Mouse (Mus musculus) embryonic fibroblast, embryonic 13.5 days (primary cell): ENCODE measurements at regions not wholly inside any gene's neighbourhood (a gene's known extent, or its start where the extent isn't known, plus 50 kb on each side); places are given as distances from the start of the nearest gene placed in this dataset.

Source experiments
- H3K27ac ChIP-seq: 2 replicates; pipeline ENCODE4 v1.5.1; 2012; ENCODE audit warnings: low read length, control low read depth, inconsistent platforms; ENCODE audit not compliant: insufficient read depth
- H3K4me1 ChIP-seq: 2 replicates; pipeline ENCODE4 v1.6.1; 2011; ENCODE audit warnings: low read length; ENCODE audit not compliant: control insufficient read depth, insufficient read depth
- H3K4me3 ChIP-seq: 2 replicates; pipeline ENCODE4 v1.5.1; 2011; ENCODE audit warnings: mild to moderate bottlenecking, control low read depth, low read length; ENCODE audit not compliant: insufficient read depth
- CTCF ChIP-seq: IDR thresholded peaks from 2 replicates; pipeline ENCODE4 v1.5.1; 2011; ENCODE audit warnings: mild to moderate bottlenecking, control low read depth, low read length, moderate library complexity, borderline replicate concordance; ENCODE audit not compliant: insufficient read depth
- POLR2A ChIP-seq: IDR thresholded peaks from 2 replicates; pipeline ENCODE4 v1.6.1; 2011; ENCODE audit warnings: low read depth, mild to moderate bottlenecking, control low read depth, low read length, moderate library complexity

DNA sequence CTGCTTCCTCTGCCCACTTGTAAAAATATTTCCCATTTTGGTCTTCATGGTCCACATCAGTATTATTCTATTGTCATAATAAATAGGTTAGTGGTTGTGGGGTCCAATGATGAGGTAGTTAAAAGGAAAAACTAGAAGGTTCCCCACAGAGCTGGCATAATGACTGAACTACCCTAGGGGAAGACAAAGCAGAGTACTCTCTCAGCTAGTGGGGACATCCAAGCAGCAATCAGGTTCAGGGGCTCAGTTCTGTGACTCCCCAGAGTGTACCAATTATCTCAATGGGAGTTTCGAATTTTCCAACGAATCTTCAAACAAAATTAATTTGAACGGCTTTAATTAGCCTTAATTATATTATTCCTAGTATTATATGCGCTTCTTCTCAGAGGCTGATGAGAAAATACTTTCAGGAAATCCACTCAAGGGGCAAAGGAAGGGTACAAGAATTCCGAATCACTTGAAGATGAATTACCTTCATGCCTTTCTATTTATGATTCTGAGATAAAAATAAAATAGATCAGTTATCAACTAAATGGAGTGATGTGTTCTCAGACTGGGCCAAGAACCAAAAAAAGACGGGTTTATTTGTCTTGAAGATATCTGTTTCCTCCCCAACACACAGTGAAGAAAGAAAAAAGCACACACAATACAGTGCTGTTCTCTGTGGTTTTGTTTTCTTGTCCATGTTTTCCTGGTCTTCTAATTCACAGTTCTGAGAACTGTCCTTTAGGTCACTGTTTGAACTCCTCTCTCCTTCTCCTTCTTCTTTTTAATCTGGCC, 392.7 kb downstream of the Nuf2 start:
- TF ChIP-seq CTCF: no peak
- no peak for TF ChIP-seq POLR2A
- Histone ChIP-seq H3K27ac (no peak overlapping the region), H3K4me3 (no peak overlapping the region), H3K4me1 (no peaks in the 10 kb centered on the region)

DNA sequence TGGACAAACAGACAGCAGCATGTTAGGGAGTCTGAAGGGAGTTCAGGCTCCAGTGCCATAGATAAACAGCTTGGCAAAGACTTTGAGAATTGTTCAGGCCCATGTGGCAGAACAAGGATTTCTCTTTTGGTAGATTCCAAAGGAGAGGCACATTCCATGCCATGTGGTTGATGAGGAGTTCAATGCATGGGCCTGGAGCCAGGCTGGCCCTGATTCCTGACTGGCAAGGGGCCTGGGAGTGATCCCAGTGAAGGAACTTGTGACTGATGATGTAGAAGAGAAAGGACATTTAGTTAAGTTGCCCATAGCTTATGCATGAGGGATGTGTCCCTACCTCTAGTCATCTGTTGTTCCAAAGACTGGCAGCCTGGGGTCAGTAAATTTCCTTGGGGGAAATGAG, 395.7 kb downstream of the Nuf2 start:
- Histone ChIP-seq H3K4me3 (no peak overlapping the region), H3K4me1 (no peaks in the 10 kb centered on the region), H3K27ac (no peak overlapping the region)
- TF ChIP-seq POLR2A (no peak), CTCF (no peak)

DNA sequence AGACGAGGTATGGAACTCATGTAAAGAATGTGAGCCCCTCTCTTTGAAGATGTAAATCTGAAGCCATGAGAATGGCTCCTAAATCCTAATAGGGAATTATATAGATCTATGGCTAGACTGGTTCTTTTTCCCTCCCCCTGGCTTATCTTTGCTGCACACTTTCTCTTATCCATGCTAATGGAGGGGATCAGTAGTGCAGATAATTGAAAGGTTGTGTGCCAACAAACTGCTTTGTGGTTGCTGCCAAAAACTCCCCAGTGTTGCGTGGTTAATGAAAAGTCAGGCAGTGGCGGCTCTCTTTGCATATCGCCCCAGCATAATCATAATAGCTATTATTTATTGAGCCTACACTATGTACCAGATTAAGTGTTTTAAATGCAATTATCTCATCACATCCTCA, 427.6 kb downstream of the Nuf2 start:
- no peak for TF ChIP-seq POLR2A
- TF ChIP-seq CTCF: no peak
- Histone ChIP-seq H3K4me1 (no peaks in the 10 kb centered on the region), H3K27ac (no peak overlapping the region), H3K4me3 (no peak overlapping the region)

DNA sequence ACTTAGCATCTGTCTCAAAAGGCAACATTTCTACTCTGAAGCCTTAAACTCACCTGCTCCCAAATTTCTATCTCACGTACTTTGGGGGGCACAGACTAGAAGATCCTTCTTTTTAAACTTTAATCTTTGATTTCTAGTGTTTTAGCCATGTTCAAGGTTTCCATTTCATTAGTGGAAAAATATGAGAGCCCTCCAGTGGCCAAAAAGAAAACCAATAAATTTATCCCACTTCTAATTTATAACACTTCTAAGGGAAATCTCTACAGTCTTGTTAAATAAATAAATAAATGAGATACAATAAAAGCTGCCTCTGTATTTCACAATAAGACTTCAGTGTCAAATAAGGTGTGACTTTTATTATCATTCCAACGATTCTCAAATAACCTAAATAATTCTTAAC, 428.2 kb downstream of the Nuf2 start:
- H3K27ac ChIP-seq: no peak overlapping the region
- H3K4me1 ChIP-seq: no peaks in the 10 kb centered on the region
- TF ChIP-seq CTCF: no peak
- TF ChIP-seq POLR2A: no peak
- H3K4me3 ChIP-seq: no peak overlapping the region

DNA sequence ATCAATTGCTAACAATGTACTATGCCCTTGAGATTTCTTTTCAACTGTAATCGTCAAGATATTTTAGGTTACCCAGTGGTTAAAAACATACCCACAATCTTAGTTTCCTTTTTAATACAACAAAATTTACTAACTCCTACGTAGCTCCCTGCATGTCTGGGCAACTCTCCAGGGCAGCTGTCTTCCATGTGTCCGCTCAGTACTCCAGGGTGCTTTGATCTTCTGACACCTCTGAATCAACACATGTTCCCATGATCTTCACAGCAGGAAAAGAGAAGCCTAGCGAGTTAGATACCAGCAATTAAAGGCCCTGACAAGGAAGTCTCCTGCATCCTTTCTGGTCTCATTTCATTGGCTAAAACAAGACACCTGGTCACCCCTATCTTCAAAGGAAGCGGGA, 432.0 kb downstream of the Nuf2 start:
- H3K4me1 ChIP-seq: no peaks in the 10 kb centered on the region
- no peak overlapping the region for H3K27ac ChIP-seq
- no peak overlapping the region for H3K4me3 ChIP-seq
- TF ChIP-seq POLR2A (no peak), CTCF (no peak)

DNA sequence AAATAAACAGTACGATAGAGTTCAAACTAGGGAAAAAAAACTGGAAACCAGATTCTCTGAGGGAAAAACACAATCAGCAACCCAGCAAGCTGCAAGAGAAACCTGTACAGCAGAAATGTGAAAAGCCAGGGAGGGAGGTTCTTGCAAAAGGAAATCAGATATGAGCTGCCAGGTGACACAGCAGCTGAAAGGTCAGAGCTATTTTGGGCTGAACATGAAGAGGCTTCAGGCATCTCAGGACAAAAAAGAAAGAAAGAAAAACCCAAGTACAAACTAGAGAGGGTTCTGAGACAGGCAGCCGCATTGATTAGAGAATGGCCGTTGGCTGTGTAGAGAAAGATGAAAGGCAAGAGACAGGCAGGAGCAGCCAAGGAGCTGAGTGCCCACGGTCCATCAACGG, 434.5 kb downstream of the Nuf2 start:
- Histone ChIP-seq H3K4me3 (no peak overlapping the region), H3K4me1 (no peaks in the 10 kb centered on the region), H3K27ac (no peak overlapping the region)
- TF ChIP-seq CTCF (no peak), POLR2A (no peak)

DNA sequence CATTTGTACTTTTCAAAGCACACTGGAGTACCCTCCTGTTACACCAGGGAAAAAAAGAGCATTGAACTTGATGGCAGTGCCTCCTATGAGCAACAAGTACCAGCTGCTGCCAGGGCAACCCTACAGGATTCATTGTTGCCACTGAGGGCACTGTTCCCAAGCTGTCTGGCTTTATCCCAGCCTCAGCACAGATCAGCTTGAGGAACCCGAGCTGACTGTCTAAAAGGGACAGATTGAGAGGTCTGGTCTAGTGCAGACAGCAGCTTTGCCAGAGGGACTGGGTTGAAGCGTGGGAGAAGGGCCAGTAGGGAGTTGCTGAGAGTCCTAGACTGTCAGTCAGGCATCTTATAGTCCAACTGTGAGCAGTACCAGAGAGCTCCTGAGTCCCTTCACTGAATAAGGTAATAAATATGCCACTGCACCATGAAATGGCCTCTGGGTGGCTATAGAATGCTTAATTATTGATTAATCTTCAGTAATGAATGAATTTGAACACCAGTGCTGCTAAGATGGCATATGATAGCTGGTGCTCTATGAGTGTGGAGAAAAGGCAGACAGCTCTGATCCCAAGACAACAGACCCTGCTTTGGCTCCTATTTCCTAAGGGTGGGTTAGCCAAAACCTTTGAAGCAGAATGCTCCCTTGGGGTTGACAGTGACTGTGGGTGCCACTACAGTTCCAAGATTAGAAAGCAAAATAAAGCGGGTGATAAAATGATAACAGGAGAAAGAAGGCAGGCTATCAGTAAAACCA, 437.5 kb downstream of the Nuf2 start:
- no peak overlapping the region for H3K27ac ChIP-seq
- no peak for TF ChIP-seq CTCF
- no peak for TF ChIP-seq POLR2A
- H3K4me3 ChIP-seq: no peak overlapping the region

DNA sequence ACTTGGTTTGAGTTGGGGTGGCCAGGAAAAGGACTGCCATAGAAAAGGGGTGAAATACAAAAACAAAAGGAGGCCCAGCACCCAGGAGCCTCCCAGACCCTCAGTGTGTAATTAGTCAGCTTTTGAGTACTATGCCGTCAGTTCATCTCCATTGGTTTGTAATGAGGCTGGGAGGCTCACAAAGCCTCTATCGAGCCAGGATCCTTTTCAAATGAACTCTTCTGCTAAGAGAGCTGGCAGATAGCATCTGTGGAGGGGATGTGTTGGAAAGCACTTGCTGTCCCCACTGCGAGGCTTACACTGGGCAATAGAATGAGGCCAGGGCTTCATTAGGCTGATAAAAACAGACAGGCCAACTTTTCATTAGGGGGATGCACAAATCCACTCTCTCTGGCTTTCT, 445.2 kb downstream of the Nuf2 start:
- Histone ChIP-seq H3K4me1 (peaks cover 2% of the 10 kb centered on the region; the same call in 1 of the 2 replicates), H3K27ac (no peak overlapping the region), H3K4me3 (no peak overlapping the region)
- TF ChIP-seq POLR2A (no peak), CTCF (no peak)

More for the DNA sequence above, 437.5 kb downstream of the Nuf2 start:
- peaks cover 2% of the 10 kb centered on the region; the same call in 1 of the 2 replicates for H3K4me1 ChIP-seq

DNA sequence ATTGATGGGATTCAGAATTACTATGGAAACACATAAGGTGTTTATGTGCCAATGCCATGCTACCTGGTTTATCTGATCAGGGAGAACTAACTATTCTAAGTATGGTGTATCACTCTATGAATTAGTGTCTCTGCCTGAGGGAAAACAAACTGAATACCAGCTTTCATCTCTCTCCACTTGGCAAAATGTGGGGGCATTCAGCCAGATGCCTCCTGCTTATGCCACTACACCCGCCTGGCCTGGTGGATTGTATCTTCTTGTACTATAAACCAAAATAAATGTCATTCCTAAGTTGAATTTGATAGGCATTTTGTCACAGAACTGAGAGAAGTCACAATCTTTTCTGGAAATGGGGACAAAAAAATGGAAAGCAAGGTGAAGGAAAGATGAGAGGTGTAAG, 450.6 kb downstream of the Nuf2 start:
- Histone ChIP-seq H3K4me3 (no peak overlapping the region), H3K27ac (no peak overlapping the region), H3K4me1 (no peaks in the 10 kb centered on the region)
- TF ChIP-seq POLR2A: no peak
- no peak for TF ChIP-seq CTCF

DNA sequence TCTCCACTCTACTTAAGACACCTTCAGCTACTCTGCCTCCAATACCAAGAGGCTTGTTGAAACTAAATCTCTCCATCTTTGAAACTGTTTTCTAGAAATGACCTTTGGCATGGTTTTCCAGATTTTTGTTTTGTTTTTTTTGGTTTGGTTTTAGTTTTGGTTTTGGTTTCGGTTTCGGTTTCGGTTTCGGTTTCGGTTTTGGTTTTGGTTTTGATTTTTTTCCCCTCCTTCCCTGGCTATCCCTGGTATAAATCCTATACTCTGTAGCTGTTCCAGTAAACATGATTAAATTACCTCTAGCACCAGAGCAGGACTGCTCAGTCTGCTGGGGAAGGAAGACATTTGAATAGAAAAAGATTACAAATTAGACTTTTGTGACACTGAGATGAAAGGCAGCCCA, 454.0 kb downstream of the Nuf2 start:
- no peak overlapping the region for H3K4me3 ChIP-seq
- H3K27ac ChIP-seq: no peak overlapping the region
- no peaks in the 10 kb centered on the region for H3K4me1 ChIP-seq
- TF ChIP-seq CTCF (no peak), POLR2A (no peak)

DNA sequence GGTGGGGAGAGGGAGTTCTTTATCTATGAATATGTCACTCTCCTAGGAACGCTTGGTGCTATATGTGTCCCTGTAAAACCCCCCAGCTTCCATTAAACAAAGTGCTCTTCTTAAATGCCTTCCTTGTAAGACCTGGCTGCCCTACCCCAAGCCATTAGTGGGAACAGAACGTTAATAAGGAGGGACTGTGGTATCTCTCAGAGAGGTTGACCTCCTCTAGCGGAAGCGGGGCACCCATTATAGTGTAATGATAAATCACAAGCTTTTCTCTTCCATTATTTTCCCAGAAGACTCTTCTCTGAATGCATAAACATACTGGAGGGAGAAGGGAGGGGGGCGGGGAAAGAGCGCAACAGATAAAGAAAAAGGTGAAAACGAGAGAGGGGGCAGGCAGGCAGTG, 455.3 kb downstream of the Nuf2 start:
- no peak overlapping the region for H3K4me3 ChIP-seq
- H3K27ac ChIP-seq: no peak overlapping the region
- H3K4me1 ChIP-seq: no peaks in the 10 kb centered on the region
- TF ChIP-seq POLR2A: no peak
- no peak for TF ChIP-seq CTCF
